Comparison of ENCODE assay signal across 26 mouse cellular contexts in genomic region chr5:77659016-77659415, GRCm38 (mm10).
A peak's percentile ranks its signal among the peaks of the same experiment; 100 is the strongest.
DNase-seq lines count a peak whose midpoint lies in the region; ATAC-seq and TF ChIP-seq lines count a peak whose summit lies in the region.
"Had no signal": no experiment of that assay in that cellular context is flagged by ENCODE, and none has a peak within 500 bp of the region (broad histone marks: within the 10 kb centered on the region; RNA-seq: fewer than 3 reads in every experiment).

No protein-coding gene starts in this region.

- no peaks in the 10 kb centered on the region for H3K9me3 ChIP-seq in kidney, embryonic 16.5 days (ENCODE audit: low read length)
- H3K9me3 ChIP-seq: forebrain, embryonic 10.5 days; forebrain, embryonic 13.5 days; heart, embryonic 12.5 days; heart, embryonic 15.5 days; hindbrain, embryonic 10.5 days had no signal

- no peak overlapping the region for H3K27ac ChIP-seq in kidney, adult 2 months (ENCODE audit: insufficient read depth, low read depth, low read length)
- no peak overlapping the region for H3K27ac ChIP-seq in kidney, embryonic 16.5 days (ENCODE audit: low read length)
- H3K27ac ChIP-seq: forebrain, embryonic 10.5 days; forebrain, embryonic 13.5 days; heart, embryonic 15.5 days; hindbrain, embryonic 10.5 days; hindbrain, embryonic 14.5 days had no signal

- peak; percentile 67 to 73 for DNase-seq in cerebellum, postnatal 14 days
- no peak for DNase-seq in cerebellum, adult 8-10 months
- peak; percentile 59 for DNase-seq in kidney, adult 2 months
- peak; percentile 42 for DNase-seq in left cerebral cortex, postnatal 4 days
- DNase-seq in left cerebral cortex, postnatal 14 days (ENCODE audit: low spot score in 2 of 2): no peak
- DNase-seq in brain, embryonic 14.5 days (ENCODE audit: low read depth): peak; percentile 36
- DNase-seq: adrenal gland, adult 2 months; adrenal gland, postnatal 14 days; B cell, adult 2 months; cerebellum, adult 11-12 months; cerebellum, adult 9-10 months; gastrocnemius, postnatal 10 days; gastrocnemius, postnatal 36 days; heart, postnatal 10 days; heart, postnatal 36 days had no signal

- no peak overlapping the region for H3K9ac ChIP-seq in kidney, embryonic 16.5 days (replicated peaks; ENCODE audit: low read length)
- H3K9ac ChIP-seq: forebrain, embryonic 13.5 days; heart, embryonic 12.5 days; heart, embryonic 15.5 days; hindbrain, embryonic 14.5 days had no signal

- no peak overlapping the region for H3K4me2 ChIP-seq in kidney, embryonic 16.5 days (replicated peaks; ENCODE audit: low read depth, low read length)
- H3K4me2 ChIP-seq: forebrain, embryonic 13.5 days; heart, embryonic 12.5 days; heart, embryonic 15.5 days; hindbrain, embryonic 14.5 days had no signal

- TF ChIP-seq CTCF in kidney, adult 2 months (conservative IDR thresholded peaks at IDR 0.05; ENCODE audit: insufficient read depth, insufficient read length, low read depth, low read length): no peak
- TF ChIP-seq CTCF in brain, embryonic 14.5 days (IDR thresholded peaks at IDR 0.05; ENCODE audit: borderline replicate concordance, extremely low read depth, insufficient read depth, insufficient read length): no peak

- no peak for ATAC-seq in kidney, embryonic 16.5 days (ENCODE audit: low FRiP score, low TSS enrichment)
- ATAC-seq: forebrain, embryonic 13.5 days; forebrain, embryonic 16.5 days; Patski had no signal

- no peak overlapping the region for H3K4me3 ChIP-seq in kidney, adult 2 months (ENCODE audit: insufficient read depth, low read depth, low read length)
- no peak overlapping the region for H3K4me3 ChIP-seq in kidney, embryonic 16.5 days (ENCODE audit: low read length)
- H3K4me3 ChIP-seq: forebrain, embryonic 10.5 days; forebrain, embryonic 13.5 days; heart, embryonic 12.5 days; heart, embryonic 15.5 days; hindbrain, embryonic 10.5 days had no signal

- TF ChIP-seq POLR2A in kidney, adult 2 months (IDR thresholded peaks at IDR 0.05; ENCODE audit: low read depth, low read length): no peak
- no peak for TF ChIP-seq POLR2A in brain, embryonic 14.5 days (IDR thresholded peaks at IDR 0.05; ENCODE audit: borderline replicate concordance, extremely low read depth, insufficient read depth, insufficient read length, poor library complexity, severe bottlenecking)

- H3K36me3 ChIP-seq in kidney, adult 2 months (ENCODE audit: control insufficient read depth, insufficient read depth, low read length): no peaks in the 10 kb centered on the region
- no peaks in the 10 kb centered on the region for H3K36me3 ChIP-seq in kidney, embryonic 16.5 days (ENCODE audit: insufficient read depth, low read length)
- H3K36me3 ChIP-seq: forebrain, embryonic 10.5 days; G1E; heart, embryonic 12.5 days; heart, embryonic 15.5 days; hindbrain, embryonic 10.5 days had no signal

- no peaks in the 10 kb centered on the region for H3K4me1 ChIP-seq in kidney, adult 2 months (ENCODE audit: control insufficient read depth, insufficient read depth, low read length)
- H3K4me1 ChIP-seq in kidney, embryonic 16.5 days (ENCODE audit: insufficient read depth, low read length): no peaks in the 10 kb centered on the region
- H3K4me1 ChIP-seq: forebrain, embryonic 10.5 days; forebrain, embryonic 13.5 days; heart, embryonic 12.5 days; heart, embryonic 15.5 days; hindbrain, embryonic 10.5 days had no signal

- intact Hi-C loops in left cerebral cortex, postnatal 4 days (cut with DNase I): no loop called here
- intact Hi-C loops in left cerebral cortex, postnatal 14 days (cut with DNase I): no loop called here

- no peaks in the 10 kb centered on the region for H3K27me3 ChIP-seq in kidney, adult 2 months (replicated peaks; ENCODE audit: control insufficient read depth, insufficient read depth, low read length)
- H3K27me3 ChIP-seq in kidney, embryonic 16.5 days (ENCODE audit: insufficient read depth, low read length): no peaks in the 10 kb centered on the region
- H3K27me3 ChIP-seq: CH12.LX; forebrain, embryonic 13.5 days; heart, embryonic 12.5 days; heart, embryonic 15.5 days; Patski had no signal

- 70% methylated on average over 6 of the region's 6 CpGs for WGBS in kidney, adult 2 months
- WGBS in kidney, embryonic 16.5 days: 86% methylated on average over 6 of the region's 6 CpGs

Comparison
In these comparisons a context has a peak if more than half of its experiments do, and no peak if none do; other contexts are left out.
1. DNase-seq: peak in cerebellum, postnatal 14 days (2 of 2), kidney, adult 2 months (single experiment), left cerebral cortex, postnatal 4 days (single experiment) and brain, embryonic 14.5 days (single experiment); none in cerebellum, adult 8-10 months (single experiment) and left cerebral cortex, postnatal 14 days (0 of 2).